Mouse (Mus musculus) limb, embryonic 10.5 days (tissue): Measurements from ENCODE around the gene Klhdc2. TPM values are rescaled to one million over a fixed set of nuclear protein-coding genes. Genes with fewer than 3 reads are reported as not detected.
A peak's percentile ranks its signal among the peaks of the same experiment; 100 is the strongest.

ENCODE experiments used
- DNase-seq: peaks from one replicate; pipeline ENCODE4 v3.0.0-alpha.2; 2017; ENCODE audit warnings: low spot score
- H3K27ac ChIP-seq: fragments of 300-500 bp; sonication (generic); 2 replicates; pipeline ENCODE4 v1.5.1; 2016; ENCODE audit warnings: mild to moderate bottlenecking
- H3K27me3 ChIP-seq: fragments of 300-500 bp; sonication (generic); 2 replicates; pipeline ENCODE4 v1.6.1; 2016; ENCODE audit warnings: low read depth, mild to moderate bottlenecking; ENCODE audit not compliant: poor library complexity, severe bottlenecking
- H3K36me3 ChIP-seq: fragments of 300-500 bp; sonication (generic); 2 replicates; pipeline ENCODE4 v1.6.1; 2016; ENCODE audit warnings: mild to moderate bottlenecking, moderate library complexity
- H3K4me1 ChIP-seq: fragments of 300-500 bp; sonication (generic); 2 replicates; pipeline ENCODE4 v1.6.1; 2016
- H3K4me3 ChIP-seq: fragments of 300-500 bp; sonication (generic); 2 replicates; pipeline ENCODE4 v1.5.1; 2016; ENCODE audit warnings: mild to moderate bottlenecking, moderate library complexity
- H3K9me3 ChIP-seq: fragments of 300-500 bp; sonication (generic); replicated peaks from 2 replicates; pipeline ENCODE4 v1.6.1; 2016; ENCODE audit warnings: mild to moderate bottlenecking
- WGBS: fragments of 180-500 bp; shearing (Covaris S2); methylation state at CpG from one replicate; pipeline ENCODE4 v1.1.7; 2016; 5-methylcytosine and 5-hydroxymethylcytosine counted together
- polyA plus RNA-seq: library from polyadenylated mRNA; unstranded; fragments of >200 nt; fragmentation: Nextera tagmentation; extraction: Ambion mirVana; gene quantifications from 2 replicates; pipeline ENCODE4 v1.2.1, GENCODE M21; 2016

The Klhdc2 gene
- 193 and 203 TPM in 2 replicates for polyA plus RNA-seq

- Histone ChIP-seq H3K27ac (peak within 1 kb of the TSS; percentile 98), H3K4me1 (peaks cover 31% of the 10 kb centered on the region), H3K9me3 (no peaks in the 10 kb centered on the region), H3K36me3 (peaks cover 32% of the 10 kb centered on the region), H3K27me3 (no peaks in the 10 kb centered on the region), H3K4me3 (peak within 1 kb of the TSS; percentile 98)
- DNase-seq = peak; percentile 92
- WGBS = under 1% methylated on average over 82 of the region's 98 CpGs
Measured at GRCm38 (mm10) chr12:69296511-69297410, at the start of gene Klhdc2. Gene Klhdc2 (plus strand): TSS chr12:69296681.

GRCm38 (mm10) chr12:69249766-69250165, 46.7 kb upstream of the Klhdc2 start:
- 89% methylated on average over 4 of the region's 4 CpGs for WGBS

GRCm38 (mm10) chr12:69250756-69251155, 45.7 kb upstream of the Klhdc2 start:
- 0 out of 2 replicates have a peak, but pooled peaks cover 4% of the 10 kb centered on the region for H3K4me1 ChIP-seq
- no peak overlapping the region for H3K4me3 ChIP-seq
- H3K9me3 ChIP-seq = no peaks in the 10 kb centered on the region
- H3K27ac ChIP-seq = no peak overlapping the region
- DNase-seq = no peak
- H3K27me3 ChIP-seq = no peaks in the 10 kb centered on the region
- WGBS = 86% methylated on average over 8 of the region's 8 CpGs
- no peaks in the 10 kb centered on the region for H3K36me3 ChIP-seq

More at GRCm38 (mm10) chr12:69249766-69250165, 46.7 kb upstream of the Klhdc2 start:
- no peaks in the 10 kb centered on the region for H3K9me3 ChIP-seq
- DNase-seq = no peak
- no peak overlapping the region for H3K4me3 ChIP-seq
- H3K36me3 ChIP-seq = no peaks in the 10 kb centered on the region
- no peak overlapping the region for H3K27ac ChIP-seq
- H3K27me3 ChIP-seq = no peaks in the 10 kb centered on the region
- 0 out of 2 replicates have a peak, but pooled peaks cover 4% of the 10 kb centered on the region for H3K4me1 ChIP-seq

- Histone ChIP-seq H3K4me1 (0 out of 2 replicates have a peak, but pooled peaks cover 4% of the 10 kb centered on the region), H3K4me3 (no peak overlapping the region), H3K9me3 (no peaks in the 10 kb centered on the region), H3K36me3 (no peaks in the 10 kb centered on the region), H3K27ac (no peak overlapping the region), H3K27me3 (no peaks in the 10 kb centered on the region)
- DNase-seq = no peak
- WGBS = 95% methylated on average over 1 of the region's 1 CpGs
Measured at GRCm38 (mm10) chr12:69253806-69254205, 42.7 kb upstream of the Klhdc2 start.

- H3K4me3 ChIP-seq = no peak overlapping the region
- 88% methylated on average over 11 of the region's 11 CpGs for WGBS
- H3K4me1 ChIP-seq = 0 out of 2 replicates have a peak, but pooled peaks cover 3% of the 10 kb centered on the region
- no peaks in the 10 kb centered on the region for H3K36me3 ChIP-seq
- H3K9me3 ChIP-seq = no peaks in the 10 kb centered on the region
- H3K27ac ChIP-seq = no peak overlapping the region
- H3K27me3 ChIP-seq = no peaks in the 10 kb centered on the region
- DNase-seq = no peak
Measured at GRCm38 (mm10) chr12:69257836-69258235, 38.6 kb upstream of the Klhdc2 start.

GRCm38 (mm10) chr12:69262251-69262650, 34.2 kb upstream of the Klhdc2 start:
- Histone ChIP-seq H3K36me3 (no peaks in the 10 kb centered on the region), H3K4me1 (no peaks in the 10 kb centered on the region), H3K27ac (no peak overlapping the region), H3K9me3 (no peaks in the 10 kb centered on the region), H3K27me3 (no peaks in the 10 kb centered on the region), H3K4me3 (no peak overlapping the region)
- WGBS = 95% methylated on average over 5 of the region's 5 CpGs
- no peak for DNase-seq

- no peaks in the 10 kb centered on the region for H3K27me3 ChIP-seq
- WGBS = 91% methylated on average over 3 of the region's 3 CpGs
- no peaks in the 10 kb centered on the region for H3K4me1 ChIP-seq
- DNase-seq = no peak
- H3K4me3 ChIP-seq = no peak overlapping the region
- no peaks in the 10 kb centered on the region for H3K36me3 ChIP-seq
- no peak overlapping the region for H3K27ac ChIP-seq
- H3K9me3 ChIP-seq = no peaks in the 10 kb centered on the region
Measured at GRCm38 (mm10) chr12:69265031-69265430, 31.4 kb upstream of the Klhdc2 start.

GRCm38 (mm10) chr12:69267956-69268632, 28.4 kb upstream of the Klhdc2 start:
- no peak overlapping the region for H3K27ac ChIP-seq
- no peaks in the 10 kb centered on the region for H3K4me1 ChIP-seq
- H3K27me3 ChIP-seq = no peaks in the 10 kb centered on the region
- H3K4me3 ChIP-seq = no peak overlapping the region
- WGBS = 82% methylated on average over 11 of the region's 11 CpGs
- H3K36me3 ChIP-seq = no peaks in the 10 kb centered on the region
- no peaks in the 10 kb centered on the region for H3K9me3 ChIP-seq
- no peak for DNase-seq

- DNase-seq = no peak
- Histone ChIP-seq H3K9me3 (no peaks in the 10 kb centered on the region), H3K27me3 (no peaks in the 10 kb centered on the region), H3K4me3 (no peak overlapping the region), H3K27ac (no peak overlapping the region), H3K36me3 (no peaks in the 10 kb centered on the region), H3K4me1 (no peaks in the 10 kb centered on the region)
- WGBS = 80% methylated on average over 2 of the region's 2 CpGs
Measured at GRCm38 (mm10) chr12:69268956-69269355, 27.5 kb upstream of the Klhdc2 start.

- H3K4me3 ChIP-seq = no peak overlapping the region
- no peak for DNase-seq
- no peaks in the 10 kb centered on the region for H3K27me3 ChIP-seq
- 62% methylated on average over 1 of the region's 1 CpGs for WGBS
- no peaks in the 10 kb centered on the region for H3K9me3 ChIP-seq
- H3K4me1 ChIP-seq = no peaks in the 10 kb centered on the region
- no peaks in the 10 kb centered on the region for H3K36me3 ChIP-seq
- H3K27ac ChIP-seq = no peak overlapping the region
Measured at GRCm38 (mm10) chr12:69279931-69280469, 16.5 kb upstream of the Klhdc2 start.

- Histone ChIP-seq H3K27me3 (no peaks in the 10 kb centered on the region), H3K9me3 (no peaks in the 10 kb centered on the region), H3K36me3 (no peaks in the 10 kb centered on the region), H3K27ac (no peak overlapping the region), H3K4me1 (no peaks in the 10 kb centered on the region), H3K4me3 (no peak overlapping the region)
- DNase-seq = no peak
- WGBS = 91% methylated on average over 3 of the region's 3 CpGs
Measured at GRCm38 (mm10) chr12:69280915-69281314, 15.6 kb upstream of the Klhdc2 start.

- H3K27ac ChIP-seq = no peak overlapping the region
- no peaks in the 10 kb centered on the region for H3K36me3 ChIP-seq
- 91% methylated on average over 7 of the region's 7 CpGs for WGBS
- no peak overlapping the region for H3K4me3 ChIP-seq
- DNase-seq = no peak
- no peaks in the 10 kb centered on the region for H3K9me3 ChIP-seq
- H3K27me3 ChIP-seq = no peaks in the 10 kb centered on the region
- no peaks in the 10 kb centered on the region for H3K4me1 ChIP-seq
Measured at GRCm38 (mm10) chr12:69283146-69283545, 13.3 kb upstream of the Klhdc2 start.

- Histone ChIP-seq H3K27ac (no peak overlapping the region), H3K4me3 (no peak overlapping the region), H3K36me3 (no peaks in the 10 kb centered on the region), H3K4me1 (no peaks in the 10 kb centered on the region), H3K27me3 (no peaks in the 10 kb centered on the region), H3K9me3 (no peaks in the 10 kb centered on the region)
- 92% methylated on average over 8 of the region's 8 CpGs for WGBS
- no peak for DNase-seq
Measured at GRCm38 (mm10) chr12:69287535-69287934, 8.9 kb upstream of the Klhdc2 start.
